Mouse (Mus musculus) erythroblast, embryonic 14.5 days (primary cell): Measurements from ENCODE around the gene Fjx1.

Experiments used
- GATA1 ChIP-seq: IDR thresholded peaks from 2 replicates; pipeline ENCODE4 v1.6.1; 2012; ENCODE audit warnings: low read length, inconsistent platforms, mixed read lengths
- TAL1 ChIP-seq: IDR thresholded peaks from 3 replicates; pipeline ENCODE4 v1.6.1; 2012; ENCODE audit warnings: low read length, inconsistent platforms, mixed read lengths

DNA sequence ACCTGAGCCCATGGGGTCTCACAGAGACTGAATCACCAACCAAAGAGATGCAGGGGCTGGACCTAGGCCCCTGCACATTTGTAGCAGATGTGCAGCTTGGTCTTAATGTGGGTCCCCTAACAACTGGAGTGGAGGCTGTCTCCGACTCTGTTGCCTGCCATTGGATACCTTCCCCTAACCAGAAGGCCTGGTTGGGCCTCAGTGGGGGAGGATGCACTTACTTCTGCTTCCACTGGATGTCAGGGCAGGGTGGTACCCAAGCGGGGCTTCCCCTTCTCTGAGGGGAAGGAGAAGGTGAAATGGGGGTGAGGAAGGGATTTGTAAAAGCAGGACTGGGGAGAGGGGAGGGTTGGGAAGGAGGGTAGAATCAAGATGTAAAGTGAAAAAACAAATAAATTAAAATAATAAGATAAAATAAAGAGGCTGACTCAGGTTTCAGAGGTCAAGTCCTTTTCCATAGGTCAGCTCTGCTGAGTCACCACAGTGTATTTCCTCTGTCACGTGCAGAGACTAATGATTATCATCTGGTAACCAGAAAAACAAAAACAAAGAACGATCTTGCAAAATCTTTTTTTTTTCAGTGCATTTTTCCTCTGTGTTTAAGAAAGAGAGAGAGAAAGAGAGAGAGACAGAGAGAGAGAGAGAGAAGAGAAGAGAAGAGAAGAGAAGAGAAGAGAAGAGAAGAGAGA, 47.8 kb upstream of the Fjx1 start:
- TF ChIP-seq TAL1 (no peak), GATA1 (no peak)
